Mouse (Mus musculus): ENCODE data around the gene Tmem59. TPM values are rescaled to one million over a fixed set of nuclear protein-coding genes. Genes with fewer than 3 reads are reported as not detected.

Tmem59 gene
- polyA plus RNA-seq (2015; fragmentation: Nextera tagmentation; extraction: Ambion mirVana) = 206 and 236 TPM in 2 replicates

GRCm38 (mm10) chr4:107178182-107178829, at the start of gene Tmem59:
TSS of gene Tmem59 (plus strand) at chr4:107178399.

GRCm38 (mm10) chr4:107178830-107179490, 761 bp downstream of the Tmem59 start, which contains the start of gene Tceanc2:
TSS of gene Tceanc2 (minus strand) at chr4:107179116.

GRCm38 (mm10) chr4:107208880-107209279, 30.7 kb downstream of the Tmem59 start, which contains the start of gene Ldlrad1:
TSS of gene Ldlrad1 (plus strand) at chr4:107209180.

Other genes starting within 250 kb of the Tmem59 start
- gene Mrpl37, start 111.5 kb upstream of the Tmem59 start, polyA plus RNA-seq (2015; fragmentation: Nextera tagmentation; extraction: Ambion mirVana) = 46.6 and 50.0 TPM in 2 replicates
- gene Cyb5rl, start 111.4 kb upstream of the Tmem59 start, polyA plus RNA-seq (2015; fragmentation: Nextera tagmentation; extraction: Ambion mirVana) = 1.6 and 2.6 TPM in 2 replicates
- gene Cdcp2, start 81.5 kb upstream of the Tmem59 start, polyA plus RNA-seq (2015; fragmentation: Nextera tagmentation; extraction: Ambion mirVana) = not detected in 2 replicates
- 25.7 and 28.1 TPM in 2 replicates for gene Tceanc2, start 717 bp downstream of the Tmem59 start, polyA plus RNA-seq (2015; fragmentation: Nextera tagmentation; extraction: Ambion mirVana)
- not detected in 2 replicates for gene Ldlrad1, start 30.8 kb downstream of the Tmem59 start, polyA plus RNA-seq (2015; fragmentation: Nextera tagmentation; extraction: Ambion mirVana)
- 18.6 and 19.7 TPM in 2 replicates for gene Lrrc42, start 75.1 kb downstream of the Tmem59 start, polyA plus RNA-seq (2015; fragmentation: Nextera tagmentation; extraction: Ambion mirVana)
- gene Hspb11, start 75.2 kb downstream of the Tmem59 start, polyA plus RNA-seq (2015; fragmentation: Nextera tagmentation; extraction: Ambion mirVana) = 14.6 and 16.7 TPM in 2 replicates
- not detected in 2 replicates for gene Dio1, start 128.8 kb downstream of the Tmem59 start, polyA plus RNA-seq (2015; fragmentation: Nextera tagmentation; extraction: Ambion mirVana)
- 39.6 and 42.4 TPM in 2 replicates for gene Yipf1, start 136.0 kb downstream of the Tmem59 start, polyA plus RNA-seq (2015; fragmentation: Nextera tagmentation; extraction: Ambion mirVana)
- gene Ndc1, start 189.4 kb downstream of the Tmem59 start, polyA plus RNA-seq (2015; fragmentation: Nextera tagmentation; extraction: Ambion mirVana) = 14.4 and 15.8 TPM in 2 replicates